Mouse (Mus musculus) heart, postnatal 0 days (tissue): ENCODE data around the gene Rplp2. TPM values are rescaled to one million over a fixed set of nuclear protein-coding genes. Genes with fewer than 3 reads are reported as not detected.

Source experiments
- ATAC-seq: fragments of 200-750 bp; cut with Nextera tagmentation; 2 replicates; pipeline ENCODE4 v1.8.0; 2017; ENCODE audit warnings: low read depth, moderate number of reproducible peaks, moderate library complexity; ENCODE audit not compliant: insufficient read depth
- DNase-seq: peaks from one replicate; pipeline ENCODE4 v3.0.0-alpha.2; 2016; ENCODE audit warnings: low spot score
- H3K27ac ChIP-seq: fragments of 300-500 bp; sonication (generic); 2 replicates; pipeline ENCODE4 v1.5.1; 2014; ENCODE audit warnings: low read depth, mild to moderate bottlenecking
- H3K27me3 ChIP-seq: fragments of 300-500 bp; sonication (generic); 2 replicates; pipeline ENCODE4 v1.6.1; 2014; ENCODE audit warnings: low read length, mixed read lengths; ENCODE audit not compliant: control insufficient read depth, insufficient read depth
- H3K36me3 ChIP-seq: fragments of 300-500 bp; sonication (generic); replicated peaks from 2 replicates; pipeline ENCODE4 v1.6.1; 2014; ENCODE audit warnings: low read length, mixed read lengths; ENCODE audit not compliant: control insufficient read depth, insufficient read depth
- H3K4me1 ChIP-seq: fragments of 300-500 bp; sonication (generic); 2 replicates; pipeline ENCODE4 v1.6.1; 2014; ENCODE audit warnings: antibody characterized with exemption; ENCODE audit not compliant: control insufficient read depth, insufficient read depth
- H3K4me2 ChIP-seq: fragments of 300-500 bp; sonication (generic); 2 replicates; pipeline ENCODE4 v1.6.1; 2014; ENCODE audit warnings: low read depth, mild to moderate bottlenecking, low read length, moderate library complexity
- H3K4me3 ChIP-seq: fragments of 300-500 bp; sonication (generic); 2 replicates; pipeline ENCODE4 v1.5.1; 2014; ENCODE audit warnings: low read depth, low read length
- H3K9ac ChIP-seq: fragments of 300-500 bp; sonication (generic); replicated peaks from 2 replicates; pipeline ENCODE4 v1.6.1; 2014; ENCODE audit warnings: low read depth, low read length, mixed read lengths
- H3K9me3 ChIP-seq: fragments of 300-500 bp; sonication (generic); replicated peaks from 2 replicates; pipeline ENCODE4 v1.6.1; 2016; ENCODE audit warnings: low read length; ENCODE audit not compliant: control insufficient read depth
- CTCF ChIP-seq: IDR thresholded peaks from 2 replicates; pipeline ENCODE4 v1.5.1; 2016; ENCODE audit warnings: antibody characterized with exemption, control low read depth, low read depth
- EP300 ChIP-seq: IDR thresholded peaks from 2 replicates; pipeline ENCODE4 v1.6.1; 2016; ENCODE audit warnings: antibody characterized with exemption, low read depth
- WGBS: fragments of 180-500 bp; shearing (Covaris S2); extraction: QIAGEN DNeasy Blood & Tissue Kit; methylation state at CpG from one replicate; pipeline ENCODE4 v1.1.7; 2014; 5-methylcytosine and 5-hydroxymethylcytosine counted together
- polyA plus RNA-seq: library from polyadenylated mRNA; unstranded; fragments of >200 nt; fragmentation: Nextera tagmentation; extraction: Ambion mirVana; gene quantifications from 2 replicates; pipeline ENCODE4 v1.2.1, GENCODE M21; 2015
- total RNA-seq: library from RNA; depleted of rRNA; stranded (reverse); fragments of >200 nt; gene quantifications from 2 replicates; pipeline ENCODE4 v1.2.3, GENCODE M21; 2014; ENCODE audit warnings: low replicate concordance

Gene Rplp2
- total and polyA plus RNA-seq, 2 experiments from 2014 or later = 309 to 880 TPM

- ATAC-seq (no peak), DNase-seq (no peak)
- Histone ChIP-seq H3K4me2 (no peak overlapping the region), H3K27ac (no peak overlapping the region), H3K36me3 (no peaks in the 10 kb centered on the region), H3K27me3 (no peaks in the 10 kb centered on the region), H3K9me3 (no peaks in the 10 kb centered on the region), H3K4me3 (no peak overlapping the region), H3K9ac (no peak overlapping the region), H3K4me1 (peaks cover 6% of the 10 kb centered on the region)
- WGBS = 61% methylated on average over 8 of the region's 8 CpGs
- no peak for TF ChIP-seq EP300
- TF ChIP-seq CTCF = peak; percentile 32; the same call in 1 of the 2 replicates
These were observed 29.2 kb upstream of the Rplp2 start for GRCm38 (mm10) chr7:141417731-141418681.

DNA sequence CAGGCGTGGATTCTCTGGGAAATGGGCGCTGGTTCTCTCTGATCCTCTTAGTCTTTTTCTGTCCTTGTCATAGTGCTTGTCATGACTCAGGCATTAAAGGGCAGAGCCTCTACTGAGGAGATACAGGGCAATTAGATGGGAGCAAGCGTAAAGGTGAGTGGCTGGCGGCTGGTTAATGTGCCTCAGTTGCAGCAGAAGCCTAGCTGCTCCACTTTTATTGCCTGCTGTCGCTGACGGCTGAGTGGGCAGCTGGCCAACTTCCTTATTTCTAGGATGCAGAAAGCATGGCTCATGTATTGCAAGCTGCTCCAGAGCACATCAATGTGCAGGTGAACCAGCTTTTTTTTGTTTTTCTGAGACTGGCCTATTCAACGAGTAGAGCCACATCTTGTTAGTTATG, 28.2 kb upstream of the Rplp2 start:
- no peak for TF ChIP-seq CTCF
- TF ChIP-seq EP300 = no peak

GRCm38 (mm10) chr7:141420030-141420702, 27.0 kb upstream of the Rplp2 start:
- Histone ChIP-seq H3K4me2 (no peak overlapping the region), H3K27me3 (no peaks in the 10 kb centered on the region), H3K27ac (no peak overlapping the region), H3K4me1 (no peaks in the 10 kb centered on the region), H3K9me3 (no peaks in the 10 kb centered on the region), H3K36me3 (no peaks in the 10 kb centered on the region), H3K4me3 (no peak overlapping the region), H3K9ac (no peak overlapping the region)
- DNase-seq (no peak), ATAC-seq (no peak)
- TF ChIP-seq CTCF (no peak), EP300 (no peak)
- WGBS = 66% methylated on average over 9 of the region's 9 CpGs

More for the DNA sequence above, 28.2 kb upstream of the Rplp2 start:
- Histone ChIP-seq H3K4me2 (no peak overlapping the region), H3K9me3 (no peaks in the 10 kb centered on the region), H3K4me1 (peaks cover 6% of the 10 kb centered on the region), H3K4me3 (no peak overlapping the region), H3K9ac (no peak overlapping the region), H3K36me3 (no peaks in the 10 kb centered on the region), H3K27me3 (no peaks in the 10 kb centered on the region), H3K27ac (no peak overlapping the region)
- DNase-seq (no peak), ATAC-seq (no peak)
- 54% methylated on average over 7 of the region's 7 CpGs for WGBS

GRCm38 (mm10) chr7:141423811-141424210, 23.4 kb upstream of the Rplp2 start:
- ATAC-seq = no peak
- Histone ChIP-seq H3K4me3 (no peak overlapping the region), H3K4me2 (no peak overlapping the region), H3K27me3 (no peaks in the 10 kb centered on the region), H3K9ac (no peak overlapping the region), H3K9me3 (no peaks in the 10 kb centered on the region), H3K27ac (no peak overlapping the region), H3K36me3 (no peaks in the 10 kb centered on the region), H3K4me1 (0 out of 2 replicates have a peak, but pooled peaks cover 2% of the 10 kb centered on the region)
- WGBS = 59% methylated on average over 4 of the region's 4 CpGs
- DNase-seq = no peak
- no peak for TF ChIP-seq EP300
- no peak for TF ChIP-seq CTCF

DNA sequence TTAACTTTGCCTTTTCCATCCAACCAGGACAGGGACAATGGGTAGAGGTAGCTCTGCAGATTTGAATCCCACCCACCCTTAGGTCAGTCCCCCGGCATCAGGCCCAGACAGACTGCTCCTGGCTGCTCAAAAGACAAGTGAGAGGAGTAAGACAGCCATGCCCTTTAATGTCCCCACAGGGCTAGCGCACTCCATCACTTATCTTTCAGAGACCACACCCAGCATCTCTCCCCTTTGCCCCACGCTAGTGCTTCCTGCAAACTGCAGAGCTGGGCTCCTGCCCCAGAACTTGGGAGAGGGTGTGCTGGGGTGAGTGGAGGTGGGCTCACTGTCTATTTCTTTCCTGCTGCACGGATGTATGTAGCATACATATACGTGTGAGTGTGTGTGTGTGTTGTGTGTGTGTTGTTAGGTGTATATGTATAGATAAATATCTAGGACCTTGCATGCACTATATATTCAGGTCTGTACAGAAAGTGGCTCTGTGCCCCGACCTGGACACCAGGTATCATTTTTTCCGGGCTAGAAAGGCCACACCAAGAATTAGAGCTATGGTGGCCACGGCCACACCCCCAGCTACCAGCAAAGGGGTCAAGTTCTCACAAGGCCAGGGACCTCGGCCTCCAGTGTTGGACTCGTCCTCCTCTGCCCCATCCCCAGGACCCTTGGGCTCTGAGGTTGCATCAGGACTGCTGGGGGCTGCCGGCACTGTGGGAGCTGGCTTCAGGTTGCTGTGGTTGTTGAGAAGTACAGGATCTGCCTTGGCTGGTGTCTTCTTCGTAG, 20.0 kb upstream of the Rplp2 start:
- Histone ChIP-seq H3K4me2 (no peak overlapping the region), H3K27ac (no peak overlapping the region), H3K36me3 (peaks cover 20% of the 10 kb centered on the region), H3K4me1 (peaks cover 5% of the 10 kb centered on the region; the same call in 1 of the 2 replicates), H3K9ac (no peak overlapping the region), H3K9me3 (no peaks in the 10 kb centered on the region), H3K27me3 (no peaks in the 10 kb centered on the region), H3K4me3 (no peak overlapping the region)
- ATAC-seq = no peak
- WGBS = 81% methylated on average over 12 of the region's 12 CpGs
- DNase-seq = no peak
- TF ChIP-seq EP300 (no peak), CTCF (no peak)
